In the genomic region with DNA sequence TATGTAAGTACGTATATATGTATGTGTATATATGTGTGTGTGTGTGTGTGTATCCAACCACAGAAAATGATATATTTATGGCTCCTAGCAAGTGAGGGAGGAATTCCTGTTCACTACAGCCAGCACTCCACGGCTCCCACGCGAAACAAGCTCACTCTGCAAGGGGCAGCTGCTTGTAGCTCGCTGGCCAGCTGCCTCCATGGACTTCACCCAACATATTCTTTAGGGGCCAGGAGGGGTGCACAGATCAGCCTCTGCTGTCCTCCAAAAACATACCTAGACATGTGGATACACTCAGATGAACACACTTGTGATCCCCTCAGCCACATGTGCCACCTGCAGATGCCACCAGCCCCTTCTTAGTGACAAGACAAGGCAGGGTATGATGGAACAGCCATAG, we compare ENCODE assay signal across 9 mouse cellular contexts. TPM values are rescaled to one million over a fixed set of nuclear protein-coding genes. Genes with fewer than 3 reads are reported as not detected.
DNase-seq lines count a peak whose midpoint lies in the region; ATAC-seq and TF ChIP-seq lines count a peak whose summit lies in the region.
"Had no signal": no experiment of that assay in that cellular context is flagged by ENCODE, and none has a peak within 500 bp of the region (broad histone marks: within the 10 kb centered on the region; RNA-seq: fewer than 3 reads in every experiment).

No protein-coding gene starts in this region.

- no peak overlapping the region for H3K9ac ChIP-seq in kidney, embryonic 14.5 days (ENCODE audit: low read depth, low read length)
- no peak overlapping the region for H3K9ac ChIP-seq in limb, embryonic 12.5 days (replicated peaks)
- H3K9ac ChIP-seq: neural tube, embryonic 12.5 days had no signal

- DNase-seq in kidney, adult 8-10 months = no peak
- DNase-seq in brain, adult 2 months (ENCODE audit: low read depth, low spot score) = peak; percentile 75
- no peak for DNase-seq in B cell, adult 2 months
- no peak for DNase-seq in spleen, adult 12 weeks (ENCODE audit: low spot score)

- peak overlapping the region; percentile 43; the same call in 1 of the 2 replicates for H3K27ac ChIP-seq in kidney, embryonic 14.5 days (ENCODE audit: low read depth, low read length)
- H3K27ac ChIP-seq in embryonic fibroblast, embryonic 13.5 days (ENCODE audit: insufficient read depth, low read length) = 0 out of 2 replicates have a peak overlapping the region, but pooled peaks have one; percentile 21
- peak overlapping the region; percentile 20; the same call in 1 of the 2 replicates for H3K27ac ChIP-seq in limb, embryonic 12.5 days
- H3K27ac ChIP-seq: neural tube, embryonic 12.5 days had no signal

- ATAC-seq in kidney, embryonic 14.5 days (ENCODE audit: low FRiP score, low TSS enrichment) = peak; percentile 18; the same call in 1 of the 2 replicates
- ATAC-seq in limb, embryonic 12.5 days (ENCODE audit: insufficient number of reproducible peaks, insufficient read depth, low FRiP score, low TSS enrichment, low read depth) = no peak
- no peak for ATAC-seq in granulocyte monocyte progenitor cell, adult 5-6 weeks (replicated peaks; ENCODE audit: poor library complexity, severe bottlenecking)

- H3K36me3 ChIP-seq in kidney, embryonic 14.5 days (ENCODE audit: control insufficient read depth, insufficient read depth, low read length) = no peaks in the 10 kb centered on the region
- peaks cover 10% of the 10 kb centered on the region for H3K36me3 ChIP-seq in limb, embryonic 12.5 days
- H3K36me3 ChIP-seq: neural tube, embryonic 12.5 days had no signal

- no peak overlapping the region; the same call in 1 of the 2 replicates for H3K4me2 ChIP-seq in kidney, embryonic 14.5 days (replicated peaks; ENCODE audit: low read depth, low read length)
- H3K4me2 ChIP-seq in limb, embryonic 12.5 days = no peak overlapping the region
- H3K4me2 ChIP-seq: neural tube, embryonic 12.5 days had no signal

- no peaks in the 10 kb centered on the region for H3K9me3 ChIP-seq in kidney, embryonic 14.5 days (ENCODE audit: control insufficient read depth, low read length)
- H3K9me3 ChIP-seq in limb, embryonic 12.5 days = no peaks in the 10 kb centered on the region
- H3K9me3 ChIP-seq: neural tube, embryonic 12.5 days had no signal

- TF ChIP-seq CTCF in embryonic fibroblast, embryonic 13.5 days (IDR thresholded peaks at IDR 0.05; ENCODE audit: borderline replicate concordance, insufficient read depth, low read length) = no peak

- H3K4me1 ChIP-seq in kidney, embryonic 14.5 days (ENCODE audit: control insufficient read depth, insufficient read depth, low read length) = peaks cover 39% of the 10 kb centered on the region
- H3K4me1 ChIP-seq in embryonic fibroblast, embryonic 13.5 days (ENCODE audit: control insufficient read depth, insufficient read depth, low read length) = no peaks in the 10 kb centered on the region; the same call in 1 of the 2 replicates
- peaks cover 81% of the 10 kb centered on the region for H3K4me1 ChIP-seq in limb, embryonic 12.5 days (replicated peaks)

- TF ChIP-seq POLR2A in embryonic fibroblast, embryonic 13.5 days (IDR thresholded peaks at IDR 0.05; ENCODE audit: low read depth, low read length) = no peak

- H3K27me3 ChIP-seq in kidney, embryonic 14.5 days (ENCODE audit: control insufficient read depth, insufficient read depth, low read length) = peaks cover 18% of the 10 kb centered on the region
- peaks cover 41% of the 10 kb centered on the region for H3K27me3 ChIP-seq in limb, embryonic 12.5 days

- WGBS in kidney, embryonic 14.5 days = 34% methylated on average over 5 of the region's 5 CpGs
- 76% methylated on average over 5 of the region's 5 CpGs for WGBS in limb, embryonic 12.5 days

- H3K4me3 ChIP-seq in kidney, embryonic 14.5 days (ENCODE audit: low read length) = no peak overlapping the region
- no peak overlapping the region for H3K4me3 ChIP-seq in embryonic fibroblast, embryonic 13.5 days (ENCODE audit: insufficient read depth, low read length)
- no peak overlapping the region for H3K4me3 ChIP-seq in limb, embryonic 12.5 days (replicated peaks)
- H3K4me3 ChIP-seq: neural tube, embryonic 12.5 days had no signal

RNA-seq across cellular contexts. Expression of gene G430095P16Rik, which starts 9.7 kb away (rescaled TPM):
- 1.7 and 2.8 TPM in 2 replicates for polyA plus RNA-seq in kidney, embryonic 14.5 days (2014; fragmentation: Nextera tagmentation; extraction: Ambion mirVana)
- polyA plus RNA-seq in embryonic fibroblast, embryonic 13.5 days (2011; ENCODE audit: insufficient read length, low read depth, missing spikeins) = 0.74 TPM in 1 of 2 replicates, not detected in the other
- 9.7 and 11.8 TPM in 2 replicates for polyA plus RNA-seq in limb, embryonic 12.5 days (2016; fragmentation: Nextera tagmentation; extraction: Ambion mirVana)
- total RNA-seq in granulocyte monocyte progenitor cell, adult 5-6 weeks (2014; fragmentation: Nextera tagmentation) = 11.0 and 17.9 TPM in 2 replicates
- total RNA-seq in granulocyte monocyte progenitor cell, adult 5-6 weeks (2017) = 4.4 and 4.8 TPM in 2 replicates

RNA-seq across cellular contexts. Expression of gene Lyl1, which starts 31.3 kb away (rescaled TPM):
- 6.3 and 8.9 TPM in 2 replicates for polyA plus RNA-seq in kidney, embryonic 14.5 days (2014; fragmentation: Nextera tagmentation; extraction: Ambion mirVana)
- polyA plus RNA-seq in embryonic fibroblast, embryonic 13.5 days (2011; ENCODE audit: insufficient read length, low read depth, missing spikeins) = not detected in 2 replicates
- polyA plus RNA-seq in limb, embryonic 12.5 days (2016; fragmentation: Nextera tagmentation; extraction: Ambion mirVana) = 3.7 and 4.7 TPM in 2 replicates
- total RNA-seq in granulocyte monocyte progenitor cell, adult 5-6 weeks (2014; fragmentation: Nextera tagmentation) = 82.1 and 133 TPM in 2 replicates
- total RNA-seq in granulocyte monocyte progenitor cell, adult 5-6 weeks (2017) = 65.9 and 73.3 TPM in 2 replicates

RNA-seq across cellular contexts. Expression of gene Nacc1, which starts 44.9 kb away (rescaled TPM):
- polyA plus RNA-seq in kidney, embryonic 14.5 days (2014; fragmentation: Nextera tagmentation; extraction: Ambion mirVana) = 28.1 and 33.1 TPM in 2 replicates
- 47.2 and 54.9 TPM in 2 replicates for polyA plus RNA-seq in embryonic fibroblast, embryonic 13.5 days (2011; ENCODE audit: insufficient read length, low read depth, missing spikeins)
- 16.9 and 21.4 TPM in 2 replicates for polyA plus RNA-seq in limb, embryonic 12.5 days (2016; fragmentation: Nextera tagmentation; extraction: Ambion mirVana)
- 92.9 and 98.1 TPM in 2 replicates for total RNA-seq in granulocyte monocyte progenitor cell, adult 5-6 weeks (2014; fragmentation: Nextera tagmentation)
- 46.5 and 59.2 TPM in 2 replicates for total RNA-seq in granulocyte monocyte progenitor cell, adult 5-6 weeks (2017)

RNA-seq across cellular contexts. Expression of gene Trmt1, which starts 46.4 kb away (rescaled TPM):
- 65.4 and 82.3 TPM in 2 replicates for polyA plus RNA-seq in kidney, embryonic 14.5 days (2014; fragmentation: Nextera tagmentation; extraction: Ambion mirVana)
- polyA plus RNA-seq in embryonic fibroblast, embryonic 13.5 days (2011; ENCODE audit: insufficient read length, low read depth, missing spikeins) = 80.2 and 86.7 TPM in 2 replicates
- 63.4 and 66.9 TPM in 2 replicates for polyA plus RNA-seq in limb, embryonic 12.5 days (2016; fragmentation: Nextera tagmentation; extraction: Ambion mirVana)
- total RNA-seq in granulocyte monocyte progenitor cell, adult 5-6 weeks (2014; fragmentation: Nextera tagmentation) = 76.9 and 123 TPM in 2 replicates
- 73.8 and 95.9 TPM in 2 replicates for total RNA-seq in granulocyte monocyte progenitor cell, adult 5-6 weeks (2017)
